ENCODE assay signal across 8 mouse cellular contexts in genomic region chr4:123412528-123412878, GRCm38 (mm10).
DNase-seq lines count a peak whose midpoint lies in the region; ATAC-seq lines count a peak whose summit lies in the region.

No protein-coding gene starts in this region.

- H3K4me3 ChIP-seq in kidney, embryonic 16.5 days (ENCODE audit: low read length), result peak overlapping the region; percentile 81
- peak overlapping the region; percentile 77 for H3K4me3 ChIP-seq in embryonic facial prominence, embryonic 11.5 days (ENCODE audit: low read depth, low read length)
- peak overlapping the region; percentile 83 for H3K4me3 ChIP-seq in hindbrain, embryonic 16.5 days (ENCODE audit: low read length)
- peak overlapping the region; percentile 74 for H3K4me3 ChIP-seq in midbrain, embryonic 15.5 days

- H3K4me1 ChIP-seq in kidney, embryonic 16.5 days (ENCODE audit: insufficient read depth, low read length), result peaks cover 51% of the 10 kb centered on the region
- H3K4me1 ChIP-seq in embryonic facial prominence, embryonic 11.5 days (ENCODE audit: control insufficient read depth, insufficient read depth, low read length), result 0 out of 2 replicates have a peak, but pooled peaks cover 1% of the 10 kb centered on the region
- H3K4me1 ChIP-seq in hindbrain, embryonic 16.5 days (ENCODE audit: control insufficient read depth, insufficient read depth, low read depth, low read length), result peaks cover 43% of the 10 kb centered on the region
- H3K4me1 ChIP-seq in midbrain, embryonic 15.5 days, result peaks cover 45% of the 10 kb centered on the region

- no peaks in the 10 kb centered on the region for H3K9me3 ChIP-seq in kidney, embryonic 16.5 days (ENCODE audit: low read length)
- no peaks in the 10 kb centered on the region for H3K9me3 ChIP-seq in embryonic facial prominence, embryonic 11.5 days (replicated peaks; ENCODE audit: control insufficient read depth, low read length)
- H3K9me3 ChIP-seq in hindbrain, embryonic 16.5 days (ENCODE audit: control insufficient read depth, low read length), result no peaks in the 10 kb centered on the region
- no peaks in the 10 kb centered on the region for H3K9me3 ChIP-seq in midbrain, embryonic 15.5 days

- ATAC-seq in kidney, embryonic 16.5 days (ENCODE audit: low FRiP score, low TSS enrichment), result peak; percentile 19; the same call in 1 of the 2 replicates
- 0 out of 2 replicates have a peak, but pooled peaks have one; percentile 14 for ATAC-seq in embryonic facial prominence, embryonic 11.5 days (replicated peaks; ENCODE audit: insufficient number of reproducible peaks, low FRiP score, low TSS enrichment, low read depth)
- ATAC-seq in hindbrain, embryonic 16.5 days, result no peak
- peak; percentile 5; the same call in 1 of the 2 replicates for ATAC-seq in midbrain, embryonic 15.5 days (replicated peaks)
- no peak for ATAC-seq in monocyte, adult 5-6 weeks (replicated peaks; ENCODE audit: insufficient number of reproducible peaks, low FRiP score, low TSS enrichment, poor library complexity, severe bottlenecking)

- peak overlapping the region; percentile 94 for H3K27ac ChIP-seq in kidney, embryonic 16.5 days (ENCODE audit: low read length)
- H3K27ac ChIP-seq in embryonic facial prominence, embryonic 11.5 days (replicated peaks; ENCODE audit: low read depth, low read length), result peak overlapping the region; percentile 81
- peak overlapping the region; percentile 86 for H3K27ac ChIP-seq in hindbrain, embryonic 16.5 days (ENCODE audit: low read depth, low read length)
- peak overlapping the region; percentile 87 for H3K27ac ChIP-seq in midbrain, embryonic 15.5 days

- H3K27me3 ChIP-seq in kidney, embryonic 16.5 days (ENCODE audit: insufficient read depth, low read length), result no peaks in the 10 kb centered on the region
- H3K27me3 ChIP-seq in embryonic facial prominence, embryonic 11.5 days (ENCODE audit: control insufficient read depth, insufficient read depth, low read length), result no peaks in the 10 kb centered on the region
- no peaks in the 10 kb centered on the region for H3K27me3 ChIP-seq in hindbrain, embryonic 16.5 days (replicated peaks; ENCODE audit: control insufficient read depth, insufficient read depth, low read length)
- no peaks in the 10 kb centered on the region for H3K27me3 ChIP-seq in midbrain, embryonic 15.5 days (replicated peaks)

- H3K9ac ChIP-seq in kidney, embryonic 16.5 days (replicated peaks; ENCODE audit: low read length), result peak overlapping the region; percentile 94
- H3K9ac ChIP-seq in embryonic facial prominence, embryonic 11.5 days (replicated peaks; ENCODE audit: low read length), result peak overlapping the region; percentile 89
- peak overlapping the region; percentile 83 for H3K9ac ChIP-seq in hindbrain, embryonic 16.5 days (ENCODE audit: low read depth, low read length)
- H3K9ac ChIP-seq in midbrain, embryonic 15.5 days, result peak overlapping the region; percentile 69

- DNase-seq in kidney, postnatal 36 days, result no peak
- DNase-seq in embryonic facial prominence, embryonic 11.5 days (ENCODE audit: low spot score), result peak; percentile 76
- no peak for DNase-seq in layer of hippocampus, adult 18-20 months (ENCODE audit: low spot score in 2 of 2)
- DNase-seq in urinary bladder, adult 2 months (ENCODE audit: low spot score), result no peak

- H3K4me2 ChIP-seq in kidney, embryonic 16.5 days (replicated peaks; ENCODE audit: low read depth, low read length), result peak overlapping the region; percentile 75
- peak overlapping the region; percentile 70 for H3K4me2 ChIP-seq in embryonic facial prominence, embryonic 11.5 days (ENCODE audit: low read depth, low read length)
- H3K4me2 ChIP-seq in hindbrain, embryonic 16.5 days (ENCODE audit: low read length), result peak overlapping the region; percentile 75
- H3K4me2 ChIP-seq in midbrain, embryonic 15.5 days, result peak overlapping the region; percentile 78

- H3K36me3 ChIP-seq in kidney, embryonic 16.5 days (ENCODE audit: insufficient read depth, low read length), result 0 out of 2 replicates have a peak, but pooled peaks cover 6% of the 10 kb centered on the region
- no peaks in the 10 kb centered on the region for H3K36me3 ChIP-seq in embryonic facial prominence, embryonic 11.5 days (replicated peaks; ENCODE audit: control insufficient read depth, insufficient read depth, low read depth, low read length)
- H3K36me3 ChIP-seq in hindbrain, embryonic 16.5 days (ENCODE audit: control insufficient read depth, insufficient read depth, low read length), result no peaks in the 10 kb centered on the region
- H3K36me3 ChIP-seq in midbrain, embryonic 15.5 days (replicated peaks), result no peaks in the 10 kb centered on the region

- WGBS in kidney, embryonic 16.5 days, result 5% methylated on average over 6 of the region's 6 CpGs
- 2% methylated on average over 6 of the region's 6 CpGs for WGBS in embryonic facial prominence, embryonic 11.5 days
- 3% methylated on average over 6 of the region's 6 CpGs for WGBS in hindbrain, embryonic 16.5 days
- 9% methylated on average over 6 of the region's 6 CpGs for WGBS in midbrain, embryonic 15.5 days

Comparison
In these comparisons a context has a peak if more than half of its experiments do, and no peak if none do; other contexts are left out.
1. ATAC-seq: peak in kidney, embryonic 16.5 days (single experiment), embryonic facial prominence, embryonic 11.5 days (single experiment) and midbrain, embryonic 15.5 days (single experiment); none in hindbrain, embryonic 16.5 days (single experiment) and monocyte, adult 5-6 weeks (single experiment).
2. Peak in every context shown above with its lines, with median percentiles within 50 percentile points of each other: H3K27ac ChIP-seq, H3K4me2 ChIP-seq, H3K4me3 ChIP-seq and H3K9ac ChIP-seq.